Mouse (Mus musculus) layer of hippocampus, postnatal 10 days (tissue): ENCODE data around the gene Enox1. TPM values are rescaled to one million over a fixed set of nuclear protein-coding genes. Genes with fewer than 3 reads are reported as not detected.

Experiments used
- DNase-seq, 2 experiments: peaks; one replicate each; pipeline ENCODE4 v3.0.0; 2021; ENCODE audit warnings: low spot score in 2 of 2
- total RNA-seq, 2 experiments: library from RNA; stranded (reverse); gene quantifications; 2 replicates each; pipeline ENCODE4 v1.2.3; 2021

Enox1 gene
- total RNA-seq, 2 experiments from 2014 or later, result 58.5 to 64.8 TPM

- no peak for DNase-seq
Observed at GRCm38 (mm10) chr14:77195314-77196020, 38.9 kb downstream of the Enox1 start.

DNA sequence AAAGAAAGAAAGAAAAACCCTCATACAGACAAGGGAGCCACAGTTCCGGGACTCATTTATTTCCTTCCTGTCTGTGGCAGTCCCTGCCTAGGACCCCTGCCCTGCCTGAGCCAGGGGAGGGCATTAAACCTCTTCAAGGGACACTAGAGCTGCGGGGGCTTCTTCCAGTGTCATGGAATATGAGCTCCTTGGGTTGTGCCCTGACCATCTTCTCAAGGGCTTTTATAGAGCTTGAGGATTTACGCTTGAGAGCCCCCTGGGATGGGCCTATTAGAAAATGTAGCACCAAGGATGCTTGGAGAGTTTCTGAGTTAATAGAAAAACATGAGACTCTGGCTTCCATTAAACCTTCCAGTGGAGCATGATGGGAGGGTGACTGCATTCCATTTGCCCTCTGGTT is 39.7 kb downstream of the Enox1 start:
- DNase-seq, result no peak

DNA sequence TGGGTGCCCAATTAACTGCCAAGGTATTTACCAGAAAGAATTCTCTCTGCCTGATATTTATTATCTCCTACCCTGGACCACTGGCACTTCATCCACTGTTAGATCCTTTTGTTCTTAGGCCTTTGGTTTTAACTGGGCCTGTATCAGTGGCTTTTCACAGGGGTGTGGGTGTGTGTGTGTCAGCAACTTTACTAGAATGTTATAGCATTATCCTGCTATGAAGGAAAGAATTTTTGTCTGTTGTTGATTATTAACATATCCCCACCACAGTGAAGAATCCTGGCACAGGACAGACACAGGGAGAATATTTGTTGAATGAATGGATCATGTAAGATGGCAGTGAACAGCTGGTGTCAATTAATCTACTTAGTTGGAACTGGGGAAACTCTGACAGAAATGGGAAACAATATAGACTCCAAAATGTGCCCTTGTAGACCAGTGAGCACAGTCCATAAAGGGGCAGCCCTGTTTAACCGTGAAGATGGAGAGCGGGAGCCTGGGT is 40.9 kb downstream of the Enox1 start:
- DNase-seq, result no peak

DNA sequence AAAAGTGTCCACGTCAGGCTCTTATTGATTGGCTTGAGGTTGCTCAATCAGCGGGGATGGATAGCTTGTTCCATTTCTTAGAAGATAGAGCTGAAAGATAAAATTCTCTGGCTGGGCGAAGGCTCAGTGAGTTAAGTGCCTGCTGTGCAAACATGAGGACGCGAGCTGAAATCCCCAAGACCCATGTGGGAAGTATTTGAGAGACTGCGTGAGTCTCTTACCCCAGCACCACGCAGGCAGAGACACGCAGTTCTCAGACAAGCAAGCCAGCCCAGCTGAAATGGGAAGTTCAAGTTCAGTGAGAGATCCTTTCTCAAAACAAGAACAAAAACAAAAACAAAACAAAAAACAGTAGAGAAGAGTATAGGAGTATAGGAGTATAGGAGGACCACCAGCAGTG is 54.3 kb downstream of the Enox1 start:
- no peak for DNase-seq

- no peak for DNase-seq
Observed at GRCm38 (mm10) chr14:77213210-77213609, 56.6 kb downstream of the Enox1 start.

GRCm38 (mm10) chr14:77214848-77215247 is 58.3 kb downstream of the Enox1 start:
- no peak for DNase-seq

- DNase-seq, result no peak
Observed at GRCm38 (mm10) chr14:77225346-77225745, 68.8 kb downstream of the Enox1 start.

DNA sequence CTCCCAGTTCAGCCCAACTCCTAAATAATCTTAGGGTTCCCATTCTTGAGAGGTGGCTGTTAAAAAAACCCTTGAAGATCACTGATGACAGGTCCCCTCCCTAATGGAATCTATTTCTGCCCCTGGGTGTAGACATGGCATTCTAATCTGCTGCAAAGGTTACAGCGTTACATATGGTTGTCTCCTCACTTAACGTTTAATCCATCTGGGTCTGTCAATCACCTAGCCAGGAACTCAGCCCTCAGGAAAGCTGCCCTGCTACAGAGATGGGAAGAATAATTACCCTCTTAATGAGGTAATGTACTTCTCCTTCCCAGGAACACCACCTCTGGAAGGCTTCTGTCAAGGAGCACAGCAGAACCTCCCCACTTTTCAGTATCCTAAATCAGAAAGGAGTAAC is 82.2 kb downstream of the Enox1 start:
- DNase-seq, result no peak

DNA sequence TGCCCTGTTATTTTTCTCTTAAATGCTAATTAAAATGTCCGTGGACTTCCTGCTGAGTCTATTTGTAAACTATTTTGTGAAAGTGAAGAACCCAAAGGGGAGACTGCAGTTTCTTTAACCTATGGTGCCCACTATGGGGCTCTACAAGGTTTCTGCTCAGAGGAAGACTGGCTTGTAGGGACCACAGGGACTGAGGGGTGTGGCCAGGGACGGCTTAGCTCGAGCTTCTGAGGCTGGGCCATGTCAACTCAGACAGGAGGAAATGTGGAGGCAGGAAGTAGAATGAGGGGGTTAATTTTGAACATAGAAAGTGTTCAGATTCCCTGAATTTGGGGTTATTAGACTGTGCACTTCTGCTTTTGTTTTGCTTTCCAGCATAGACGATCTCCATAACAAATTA is 82.8 kb downstream of the Enox1 start:
- DNase-seq, result no peak

GRCm38 (mm10) chr14:77246977-77247376 is 90.4 kb downstream of the Enox1 start:
- DNase-seq, result no peak

DNA sequence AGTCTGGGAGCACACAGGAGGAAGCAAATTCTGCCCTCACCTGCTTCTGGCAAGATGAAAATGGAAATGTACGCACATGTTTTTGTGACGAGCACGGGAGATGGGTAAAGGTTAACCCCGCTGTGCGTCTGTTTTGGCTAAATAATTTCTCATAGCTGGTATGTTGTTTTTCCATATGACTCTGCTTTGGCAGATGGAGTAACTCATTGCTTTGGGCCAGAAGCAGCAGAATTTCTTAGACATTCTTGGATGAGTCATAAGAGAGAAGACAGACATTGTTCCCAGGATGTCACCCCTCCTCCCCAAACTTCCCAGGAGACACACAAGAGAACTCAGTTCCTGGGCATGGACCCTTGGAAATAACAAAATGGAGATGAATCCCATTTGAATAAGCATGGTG is 91.9 kb downstream of the Enox1 start:
- no peak for DNase-seq

GRCm38 (mm10) chr14:77248946-77249345 is 92.4 kb downstream of the Enox1 start:
- no peak for DNase-seq

DNA sequence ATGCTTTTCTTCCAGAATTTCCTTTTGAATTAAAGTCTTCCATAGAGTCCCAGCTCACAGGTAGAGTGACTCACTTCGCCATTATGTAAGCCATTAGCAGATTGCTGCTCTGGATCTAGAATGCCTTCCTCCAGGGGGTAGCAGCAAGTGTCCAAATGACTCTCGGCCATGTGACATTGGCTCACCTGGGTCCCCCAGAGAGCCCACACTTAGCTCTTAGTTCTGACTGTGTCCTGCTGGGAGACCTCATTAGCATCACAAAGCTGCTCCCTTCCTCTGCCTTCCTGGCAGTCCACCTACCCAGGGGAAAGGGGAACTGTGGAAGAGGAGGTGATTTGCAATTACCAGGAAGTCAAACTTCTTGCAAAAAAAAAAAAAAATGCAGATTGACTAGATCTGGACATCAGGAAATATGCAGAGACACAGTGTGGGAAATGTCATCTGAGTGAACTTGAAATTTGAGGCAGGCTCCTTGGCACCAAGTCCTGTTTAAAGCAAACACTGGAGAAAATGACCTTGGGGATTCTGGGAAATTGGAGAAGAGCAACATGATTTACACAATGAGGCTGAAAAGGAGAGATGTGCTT is 94.2 kb downstream of the Enox1 start:
- DNase-seq, result no peak

GRCm38 (mm10) chr14:77255201-77255600 is 98.6 kb downstream of the Enox1 start:
- DNase-seq, result no peak

- no peak for DNase-seq
Observed at GRCm38 (mm10) chr14:77255711-77256110, 99.1 kb downstream of the Enox1 start.

DNA sequence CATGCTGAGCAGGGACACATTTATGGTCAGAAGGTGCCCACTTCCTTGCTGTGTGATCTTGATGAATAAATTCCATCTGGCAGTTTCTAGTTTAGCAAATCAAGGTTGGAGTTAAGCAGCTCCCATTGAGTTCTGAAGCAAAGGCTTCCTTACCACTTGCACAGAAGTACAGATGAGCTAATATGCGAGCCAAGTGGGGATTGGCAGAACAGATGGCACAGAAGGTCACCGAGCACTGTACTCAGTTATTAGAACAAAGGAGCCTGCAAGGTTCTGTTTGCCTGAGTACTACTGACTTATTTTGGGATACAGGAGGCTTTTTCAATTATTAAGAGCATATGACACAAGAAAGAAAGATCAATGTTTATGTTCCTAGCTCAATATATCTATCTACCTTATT is 100.4 kb downstream of the Enox1 start:
- no peak for DNase-seq

- no peak for DNase-seq
Observed at GRCm38 (mm10) chr14:77257461-77257860, 100.9 kb downstream of the Enox1 start.

DNA sequence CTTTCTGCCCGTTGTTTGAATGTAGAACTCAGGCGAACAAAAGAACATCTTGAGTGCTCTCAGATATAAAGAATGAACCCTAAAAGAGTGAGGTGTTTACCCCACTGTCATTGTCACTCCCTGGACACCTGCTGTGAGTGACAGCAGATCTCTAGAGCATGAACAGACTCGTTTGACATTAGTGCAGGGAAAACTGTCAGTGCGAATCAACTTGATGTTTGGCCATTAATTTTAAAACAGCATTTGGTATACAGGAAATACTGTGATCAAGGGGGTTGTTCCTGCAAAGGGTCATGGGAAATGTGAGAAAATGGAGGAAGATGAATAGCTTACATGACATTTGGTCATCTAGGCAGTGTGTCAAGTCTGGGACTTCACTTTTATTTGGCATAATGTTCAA is 101.6 kb downstream of the Enox1 start:
- no peak for DNase-seq

DNA sequence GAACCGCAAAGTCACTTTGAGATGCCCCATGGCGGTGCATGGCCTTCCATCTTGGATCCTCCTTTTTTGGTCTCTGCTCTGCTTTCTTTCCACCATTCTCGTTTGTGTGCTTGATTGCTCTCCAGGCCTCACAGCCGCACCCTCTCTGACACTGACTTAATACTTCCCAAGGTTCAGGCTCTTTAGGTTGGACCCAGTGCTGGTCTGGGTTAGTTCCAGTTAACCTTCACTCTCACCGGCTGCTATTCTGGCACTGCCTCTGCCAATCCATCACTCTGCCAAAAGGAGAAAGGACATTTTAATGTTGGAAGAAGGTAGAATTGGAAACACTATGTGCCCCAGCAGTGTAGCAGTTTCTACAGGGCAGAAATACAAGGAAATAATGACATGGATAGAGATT is 103.1 kb downstream of the Enox1 start:
- DNase-seq, result no peak

DNA sequence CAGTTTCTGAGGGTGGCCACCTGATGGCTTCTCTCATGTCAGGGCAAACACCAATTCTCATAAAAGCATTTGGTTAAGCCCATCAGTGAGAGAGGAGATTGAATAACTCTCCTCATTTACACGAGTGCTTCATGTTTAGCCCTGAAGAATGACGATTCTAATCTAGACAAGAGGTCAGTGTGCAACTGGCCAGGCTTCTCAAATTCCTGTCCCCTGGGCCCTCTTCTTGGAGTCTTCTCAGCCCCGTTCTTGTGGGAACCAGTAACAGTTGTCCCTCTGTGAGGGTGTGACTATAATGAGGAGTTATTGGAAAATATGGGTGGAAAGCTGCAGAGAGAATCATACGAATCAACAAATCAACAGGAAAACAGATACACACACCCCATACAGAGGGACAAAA is 103.5 kb downstream of the Enox1 start:
- DNase-seq, result no peak

GRCm38 (mm10) chr14:77266805-77267771 is 110.5 kb downstream of the Enox1 start:
- no peak for DNase-seq
